Mouse (Mus musculus) bone marrow macrophage, adult 2 months (primary cell): ENCODE results near the gene Etv2. TPM values are rescaled to one million over a fixed set of nuclear protein-coding genes. Genes with fewer than 3 reads are reported as not detected.

ENCODE experiments used
- H3K27ac ChIP-seq: 2 replicates; pipeline ENCODE4 v1.5.1; 2012; ENCODE audit warnings: low read depth, low read length; ENCODE audit not compliant: insufficient read depth
- H3K4me1 ChIP-seq: 2 replicates; pipeline ENCODE4 v1.6.1; 2012; ENCODE audit warnings: low read length; ENCODE audit not compliant: control insufficient read depth, insufficient read depth
- H3K4me3 ChIP-seq: 2 replicates; pipeline ENCODE4 v1.5.1; 2012; ENCODE audit warnings: mild to moderate bottlenecking, low read length, moderate library complexity; ENCODE audit not compliant: insufficient read depth
- CTCF ChIP-seq: IDR thresholded peaks from 2 replicates; pipeline ENCODE4 v1.5.1; 2012; ENCODE audit warnings: low read depth, mild to moderate bottlenecking, low read length, moderate library complexity
- POLR2A ChIP-seq: IDR thresholded peaks from 2 replicates; pipeline ENCODE4 v1.6.1; 2012; ENCODE audit warnings: mild to moderate bottlenecking, low read depth, low read length, borderline replicate concordance
- polyA plus RNA-seq: library from polyadenylated mRNA; stranded (reverse); fragments of >200 nt; gene quantifications from 2 replicates; pipeline ENCODE4 v1.2.4, GENCODE M21; 2012; ENCODE audit not compliant: missing spikeins, insufficient read depth, insufficient read length

Gene Etv2
- polyA plus RNA-seq, 1 experiment, result not detected

GRCm38 (mm10) chr7:30599933-30600353 is 35.7 kb downstream of the Etv2 start:
- no peak overlapping the region for H3K27ac ChIP-seq
- H3K4me3 ChIP-seq, result no peak overlapping the region
- peaks cover 6% of the 10 kb centered on the region for H3K4me1 ChIP-seq
- TF ChIP-seq CTCF (no peak), POLR2A (no peak)

- H3K4me1 ChIP-seq, result peaks cover 17% of the 10 kb centered on the region
- TF ChIP-seq CTCF, result no peak
- TF ChIP-seq POLR2A, result no peak
- no peak within 1 kb of the TSS for H3K4me3 ChIP-seq
- no peak within 1 kb of the TSS for H3K27ac ChIP-seq
Observed at GRCm38 (mm10) chr7:30598786-30599185, 36.9 kb downstream of the Etv2 start, which contains the start of gene Zbtb32. Gene Zbtb32 (minus strand): TSS chr7:30598909.

GRCm38 (mm10) chr7:30596811-30597210 is 38.8 kb downstream of the Etv2 start:
- no peak overlapping the region for H3K27ac ChIP-seq
- H3K4me3 ChIP-seq, result no peak overlapping the region
- H3K4me1 ChIP-seq, result peaks cover 35% of the 10 kb centered on the region
- no peak for TF ChIP-seq CTCF
- TF ChIP-seq POLR2A, result no peak

GRCm38 (mm10) chr7:30596093-30596492 is 39.6 kb downstream of the Etv2 start:
- TF ChIP-seq POLR2A (no peak), CTCF (no peak)
- H3K4me1 ChIP-seq, result peaks cover 39% of the 10 kb centered on the region
- no peak overlapping the region for H3K27ac ChIP-seq
- no peak overlapping the region for H3K4me3 ChIP-seq

GRCm38 (mm10) chr7:30594510-30595024 is 41.1 kb downstream of the Etv2 start:
- Histone ChIP-seq H3K4me3 (no peak overlapping the region), H3K27ac (no peak overlapping the region), H3K4me1 (peaks cover 39% of the 10 kb centered on the region)
- TF ChIP-seq CTCF (no peak), POLR2A (no peak)

GRCm38 (mm10) chr7:30593579-30594509 is 41.8 kb downstream of the Etv2 start:
- Histone ChIP-seq H3K4me1 (peaks cover 39% of the 10 kb centered on the region), H3K27ac (no peak overlapping the region), H3K4me3 (no peak overlapping the region)
- TF ChIP-seq POLR2A, result no peak
- TF ChIP-seq CTCF, result no peak

- peak overlapping the region; percentile 30 for H3K27ac ChIP-seq
Observed at GRCm38 (mm10) chr7:30592772-30593423, 42.8 kb downstream of the Etv2 start.

GRCm38 (mm10) chr7:30591605-30591951 is 44.1 kb downstream of the Etv2 start:
- peaks cover 47% of the 10 kb centered on the region for H3K4me1 ChIP-seq
- H3K4me3 ChIP-seq, result no peak overlapping the region
- no peak for TF ChIP-seq POLR2A
- TF ChIP-seq CTCF, result no peak
- no peak overlapping the region for H3K27ac ChIP-seq

More at GRCm38 (mm10) chr7:30592772-30593423, 42.8 kb downstream of the Etv2 start:
- no peak overlapping the region for H3K4me3 ChIP-seq
- H3K4me1 ChIP-seq, result peaks cover 39% of the 10 kb centered on the region
- TF ChIP-seq CTCF (no peak), POLR2A (no peak)

- Histone ChIP-seq H3K27ac (no peak overlapping the region), H3K4me1 (peaks cover 47% of the 10 kb centered on the region), H3K4me3 (no peak overlapping the region)
- no peak for TF ChIP-seq CTCF
- no peak for TF ChIP-seq POLR2A
Observed at GRCm38 (mm10) chr7:30590927-30591604, 44.6 kb downstream of the Etv2 start.
